Mouse (Mus musculus) bone marrow macrophage, adult 2 months (primary cell): Measurements from ENCODE around the gene Tpst1.

Experiments
- CTCF ChIP-seq: IDR thresholded peaks from 2 replicates; pipeline ENCODE4 v1.5.1; 2012; ENCODE audit warnings: low read depth, mild to moderate bottlenecking, low read length, moderate library complexity
- POLR2A ChIP-seq: IDR thresholded peaks from 2 replicates; pipeline ENCODE4 v1.6.1; 2012; ENCODE audit warnings: mild to moderate bottlenecking, low read depth, low read length, borderline replicate concordance

- TF ChIP-seq POLR2A (no peak), CTCF (no peak)
Observed at GRCm38 (mm10) chr5:130177871-130178270, 104.7 kb downstream of the Tpst1 start.
